Mouse (Mus musculus): ENCODE data around the gene Tubd1. TPM values are rescaled to one million over a fixed set of nuclear protein-coding genes. Genes with fewer than 3 reads are reported as not detected.

Gene Tubd1
- polyA plus RNA-seq, 1 experiment, result 7.9 TPM

- no peak for DNase-seq (ENCODE audit: low spot score)
These were observed 39.5 kb downstream of the Tubd1 start for GRCm38 (mm10) chr11:86583990-86584897.

GRCm38 (mm10) chr11:86584898-86585597 is 40.3 kb downstream of the Tubd1 start:
- DNase-seq (ENCODE audit: low spot score), result no peak

- no peak for DNase-seq (ENCODE audit: low spot score)
These were observed 40.8 kb downstream of the Tubd1 start for GRCm38 (mm10) chr11:86585598-86585984.

- DNase-seq (ENCODE audit: low spot score), result no peak
These were observed 41.5 kb downstream of the Tubd1 start for GRCm38 (mm10) chr11:86586177-86586867.

- DNase-seq (ENCODE audit: low spot score), result no peak
These were observed 42.3 kb downstream of the Tubd1 start for GRCm38 (mm10) chr11:86586868-86587792.

GRCm38 (mm10) chr11:86587830-86588229 is 43.0 kb downstream of the Tubd1 start:
- no peak for DNase-seq (ENCODE audit: low spot score)

- no peak for DNase-seq (ENCODE audit: low spot score)
These were observed 44.0 kb downstream of the Tubd1 start for GRCm38 (mm10) chr11:86588583-86589298.

- no peak for DNase-seq (ENCODE audit: low spot score)
These were observed 45.3 kb downstream of the Tubd1 start for GRCm38 (mm10) chr11:86590066-86590465.

GRCm38 (mm10) chr11:86590579-86590978 is 45.8 kb downstream of the Tubd1 start:
- DNase-seq (ENCODE audit: low spot score), result no peak

- DNase-seq (ENCODE audit: low spot score), result no peak
These were observed 46.6 kb downstream of the Tubd1 start for GRCm38 (mm10) chr11:86591301-86591845.

- DNase-seq (ENCODE audit: low spot score), result no peak
These were observed 47.3 kb downstream of the Tubd1 start for GRCm38 (mm10) chr11:86591931-86592616.

- no peak for DNase-seq (ENCODE audit: low spot score)
These were observed 48.2 kb downstream of the Tubd1 start for GRCm38 (mm10) chr11:86592993-86593392.

- DNase-seq (ENCODE audit: low spot score), result no peak
These were observed 48.7 kb downstream of the Tubd1 start for GRCm38 (mm10) chr11:86593443-86593842.

GRCm38 (mm10) chr11:86594188-86594876 is 49.5 kb downstream of the Tubd1 start:
- no peak for DNase-seq (ENCODE audit: low spot score)

- no peak for DNase-seq (ENCODE audit: low spot score)
These were observed 50.6 kb downstream of the Tubd1 start for GRCm38 (mm10) chr11:86595366-86595765.

- DNase-seq (ENCODE audit: low spot score), result no peak
These were observed 51.6 kb downstream of the Tubd1 start for GRCm38 (mm10) chr11:86596187-86596960.

- no peak for DNase-seq (ENCODE audit: low spot score)
These were observed 52.2 kb downstream of the Tubd1 start for GRCm38 (mm10) chr11:86596976-86597375.

GRCm38 (mm10) chr11:86598154-86598553 is 53.4 kb downstream of the Tubd1 start:
- no peak for DNase-seq (ENCODE audit: low spot score)

Measured in urinary bladder, adult 2 months (tissue).